Mouse (Mus musculus): ENCODE measurements around the gene Adgra1.

DNA sequence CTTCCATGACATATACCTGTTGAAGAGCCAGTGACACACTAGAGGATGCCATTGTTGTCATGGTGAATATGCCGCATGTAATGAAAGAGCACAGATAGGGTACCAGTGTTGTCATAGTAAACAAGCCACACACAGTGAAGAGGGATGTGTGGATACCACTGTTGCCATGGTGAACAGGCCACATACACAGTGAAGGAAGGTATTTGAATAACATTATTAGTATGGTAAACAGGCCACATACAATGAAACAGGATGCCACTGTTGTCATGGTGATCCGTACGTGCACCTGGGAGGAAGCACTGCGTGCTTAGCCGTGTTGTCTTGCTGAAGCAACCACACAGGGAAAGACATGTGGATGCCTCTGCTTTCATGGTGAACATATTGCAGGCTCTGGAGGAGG is 37.0 kb downstream of the Adgra1 start:
- TF ChIP-seq CTCF (conservative IDR thresholded peaks at IDR 0.05; ENCODE audit: low read length) = no peak
- no peak for TF ChIP-seq POU5F1 (IDR thresholded peaks at IDR 0.05; ENCODE audit: borderline replicate concordance, low read length)
- no peak for TF ChIP-seq NANOG (IDR thresholded peaks at IDR 0.05; ENCODE audit: borderline replicate concordance, low read length)

Measured in E14TG2a.4 (cell line).